Mouse (Mus musculus) MEL (cell line): ENCODE measurements around the gene Mns1. TPM values are rescaled to one million over a fixed set of nuclear protein-coding genes. Genes with fewer than 3 reads are reported as not detected.
"Not testable (repeated sequence)": the region's sequence is repeated elsewhere in the genome, so short reads cannot be mapped to it uniquely, and the experiment has no call there.

Experiments used
- DNase-seq: peaks from one replicate; pipeline ENCODE4 v3.0.0; 2011; ENCODE audit warnings: low read depth, low spot score
- H3K27ac ChIP-seq: 2 replicates; pipeline ENCODE4 v1.5.1; 2012; ENCODE audit warnings: low read depth, mild to moderate bottlenecking, control low read depth, low read length, moderate library complexity; ENCODE audit not compliant: control insufficient read depth
- H3K27me3 ChIP-seq, 2 experiments: fragments of 150-350 bp in 1 of 2; sonication (generic) in 1 of 2; 2 replicates each; pipeline ENCODE4 v1.6.1; 2012; ENCODE audit warnings: low read length in 2 of 2, mild to moderate bottlenecking in 2 of 2, improper control_type of control experiment in 1 of 2, moderate library complexity in 1 of 2; ENCODE audit not compliant: insufficient read depth in 2 of 2, control insufficient read depth in 1 of 2
- H3K36me3 ChIP-seq, 2 experiments: 2 replicates each; pipeline ENCODE4 v1.6.1; 2012 to 2014; ENCODE audit warnings: low read length in 2 of 2, improper control_type of control experiment in 1 of 2, inconsistent platforms in 1 of 2, mild to moderate bottlenecking in 1 of 2; ENCODE audit not compliant: insufficient read depth in 2 of 2, control insufficient read depth in 1 of 2
- H3K4me1 ChIP-seq, 2 experiments: fragments of 150-350 bp in 1 of 2; sonication (generic) in 1 of 2; 2 replicates each; pipeline ENCODE4 v1.6.1; 2012; ENCODE audit warnings: low read length in 2 of 2, improper control_type of control experiment in 1 of 2, mild to moderate bottlenecking in 1 of 2; ENCODE audit not compliant: insufficient read depth in 2 of 2, control insufficient read depth in 1 of 2
- H3K4me3 ChIP-seq, 2 experiments: fragments of 150-350 bp in 1 of 2; sonication (generic) in 1 of 2; 2 replicates each; pipeline ENCODE4 v1.5.1; 2012; ENCODE audit warnings: low read depth in 2 of 2, low read length in 2 of 2, mild to moderate bottlenecking in 2 of 2, moderate library complexity in 2 of 2, control low read depth in 1 of 2, improper control_type of control experiment in 1 of 2; ENCODE audit not compliant: control insufficient read depth in 1 of 2, insufficient read depth in 1 of 2
- H3K79me2 ChIP-seq: 2 replicates; pipeline ENCODE4 v1.6.1; 2012; ENCODE audit warnings: mild to moderate bottlenecking, low read length, moderate library complexity; ENCODE audit not compliant: control insufficient read depth, poor library complexity, insufficient read depth
- H3K9ac ChIP-seq: 2 replicates; pipeline ENCODE4 v1.6.1; 2012; ENCODE audit warnings: low read depth, mild to moderate bottlenecking, control low read depth, low read length, moderate library complexity; ENCODE audit not compliant: control insufficient read depth, poor library complexity, severe bottlenecking
- H3K9me3 ChIP-seq: fragments of 150-350 bp; sonication (generic); replicated peaks from 2 replicates; pipeline ENCODE4 v1.6.1; 2012; ENCODE audit warnings: mild to moderate bottlenecking, low read length, improper control_type of control experiment, moderate library complexity; ENCODE audit not compliant: insufficient read depth
- BHLHE40 ChIP-seq: IDR thresholded peaks from 2 replicates; pipeline ENCODE4 v1.6.1; 2012; ENCODE audit warnings: low read depth, mild to moderate bottlenecking, inconsistent platforms, low read length, improper control_type of control experiment, borderline replicate concordance
- CHD2 ChIP-seq: IDR thresholded peaks from 2 replicates; pipeline ENCODE4 v1.6.1; 2011; ENCODE audit warnings: low read length, improper control_type of control experiment
- ELF1 ChIP-seq: IDR thresholded peaks from 2 replicates; pipeline ENCODE4 v1.6.1; 2014; ENCODE audit warnings: low read depth, mild to moderate bottlenecking, inconsistent platforms, low read length, improper control_type of control experiment, moderate library complexity
- EP300 ChIP-seq, 2 experiments: IDR thresholded peaks; 2 replicates each; pipeline ENCODE4 v1.6.1; 2011; ENCODE audit warnings: improper control_type of control experiment in 2 of 2, low read length in 2 of 2, low read depth in 1 of 2, mild to moderate bottlenecking in 1 of 2
- HCFC1 ChIP-seq: IDR thresholded peaks from 2 replicates; pipeline ENCODE4 v1.6.1; 2012; ENCODE audit warnings: low read depth, mild to moderate bottlenecking, inconsistent platforms, low read length, improper control_type of control experiment, moderate library complexity
- KAT2A ChIP-seq: conservative IDR thresholded peaks from 2 replicates; pipeline ENCODE4 v1.6.1; 2012; ENCODE audit warnings: low read depth, low read length, improper control_type of control experiment, inconsistent platforms
- MAX ChIP-seq: IDR thresholded peaks from 2 replicates; pipeline ENCODE4 v1.6.1; 2011; ENCODE audit warnings: low read length, improper control_type of control experiment
- MAZ ChIP-seq: IDR thresholded peaks from 2 replicates; pipeline ENCODE4 v1.6.1; 2012; ENCODE audit warnings: low read depth, mild to moderate bottlenecking, inconsistent platforms, low read length, improper control_type of control experiment
- MEF2A ChIP-seq: IDR thresholded peaks from 2 replicates; pipeline ENCODE4 v1.6.1; 2014; ENCODE audit warnings: low read depth, mild to moderate bottlenecking, inconsistent platforms, low read length, improper control_type of control experiment; ENCODE audit not compliant: poor library complexity, insufficient replicate concordance, severe bottlenecking; ENCODE audit errors: extremely low read depth
- MXI1 ChIP-seq: IDR thresholded peaks from 2 replicates; pipeline ENCODE4 v1.6.1; 2011; ENCODE audit warnings: mild to moderate bottlenecking, low read depth, low read length, improper control_type of control experiment
- NELFE ChIP-seq: IDR thresholded peaks from 2 replicates; pipeline ENCODE4 v1.6.1; 2011; ENCODE audit warnings: low read depth, low read length, improper control_type of control experiment
- NRF1 ChIP-seq: IDR thresholded peaks from 2 replicates; pipeline ENCODE4 v1.6.1; 2014; ENCODE audit warnings: low read depth, mild to moderate bottlenecking, inconsistent platforms, low read length, improper control_type of control experiment, moderate library complexity; ENCODE audit not compliant: poor library complexity, insufficient read depth, severe bottlenecking
- POLR2AphosphoS2 ChIP-seq: IDR thresholded peaks from 2 replicates; pipeline ENCODE4 v1.6.1; 2011; ENCODE audit warnings: low read length, improper control_type of control experiment
- POLR2AphosphoS5 ChIP-seq: IDR thresholded peaks from 2 replicates; pipeline ENCODE4 v1.6.1; 2012; ENCODE audit warnings: low read depth, borderline replicate concordance, mild to moderate bottlenecking, inconsistent platforms, low read length, moderate library complexity, mixed read lengths
- SMC3 ChIP-seq: IDR thresholded peaks from 2 replicates; pipeline ENCODE4 v1.6.1; 2011; ENCODE audit warnings: low read depth, low read length, improper control_type of control experiment
- USF2 ChIP-seq, 2 experiments: IDR thresholded peaks; 2 replicates each; pipeline ENCODE4 v1.6.1; 2011 to 2012; ENCODE audit warnings: improper control_type of control experiment in 2 of 2, low read length in 2 of 2, borderline replicate concordance in 1 of 2, inconsistent platforms in 1 of 2, low read depth in 1 of 2, mild to moderate bottlenecking in 1 of 2; ENCODE audit not compliant: insufficient read depth in 1 of 2
- ZC3H11A ChIP-seq: IDR thresholded peaks from 2 replicates; pipeline ENCODE4 v1.6.1; 2012; ENCODE audit warnings: low read depth, mild to moderate bottlenecking, inconsistent platforms, low read length, improper control_type of control experiment
- ZKSCAN1 ChIP-seq: IDR thresholded peaks from 2 replicates; pipeline ENCODE4 v1.6.1; 2012; ENCODE audit warnings: low read depth, mild to moderate bottlenecking, inconsistent platforms, low read length, improper control_type of control experiment, moderate library complexity
- ZMIZ1 ChIP-seq: IDR thresholded peaks from 2 replicates; pipeline ENCODE4 v1.6.1; 2012; ENCODE audit warnings: low read depth, mild to moderate bottlenecking, inconsistent platforms, low read length, improper control_type of control experiment, moderate library complexity
- ZNF384 ChIP-seq: IDR thresholded peaks from 2 replicates; pipeline ENCODE4 v1.6.1; 2012; ENCODE audit warnings: low read depth, mild to moderate bottlenecking, inconsistent platforms, low read length, improper control_type of control experiment
- polyA plus RNA-seq, 2 experiments: library from polyadenylated mRNA; stranded (reverse) in 1 of 2; unstranded in 1 of 2; fragments of >175 nt in 1 of 2; fragments of >200 nt in 1 of 2; gene quantifications; 2 replicates each; pipeline versions ENCODE4 v1.2.1 to v1.2.4; 2012; ENCODE audit warnings: low replicate concordance in 2 of 2, low read depth in 1 of 2; ENCODE audit not compliant: insufficient read length in 2 of 2, insufficient read depth in 1 of 2, missing spikeins in 1 of 2
- total RNA-seq: library from RNA; depleted of rRNA; stranded (reverse); fragments of 300-350 nt; gene quantifications from 2 replicates; pipeline ENCODE4 v1.2.3, GENCODE M21; 2012

The Mns1 gene
- total and polyA plus RNA-seq, 3 experiments: 54.0 to 54.8 TPM; not detected in 1

GRCm38 (mm10) chr9:72451111-72451510 is 13.3 kb downstream of the Mns1 start (continued):
- TF ChIP-seq ZKSCAN1 (no peak), ELF1 (no peak), SMC3 (0 out of 2 replicates have a peak, but pooled peaks have one; percentile 13), NRF1 (no peak), HCFC1 (no peak), EP300 (IDR thresholded peaks at IDR 0.05; ENCODE audit: low read depth in 1 of 2, low read length in 2 of 2) (peak; percentile 37 to 67; a peak in 3 of 4 replicates), ZNF384 (no peak), KAT2A (no peak), MAZ (no peak)

GRCm38 (mm10) chr9:72454281-72454680 is 16.5 kb downstream of the Mns1 start:
- not testable (repeated sequence) for H3K79me2 ChIP-seq, H3K27me3 ChIP-seq, H3K4me3 ChIP-seq, H3K9ac ChIP-seq, H3K27ac ChIP-seq, H3K9me3 ChIP-seq, DNase-seq
- TF ChIP-seq MAX: peak; percentile 65
- H3K4me1 ChIP-seq: peaks cover 11 to 14% of the 10 kb centered on the region in 2 experiments
- H3K36me3 ChIP-seq: peaks cover 19 to 50% of the 10 kb centered on the region in 2 experiments

GRCm38 (mm10) chr9:72456374-72456773 is 18.6 kb downstream of the Mns1 start:
- H3K9ac ChIP-seq: no peak overlapping the region
- TF ChIP-seq POLR2AphosphoS5 (no peak), KAT2A (no peak), BHLHE40 (no peak), ZMIZ1 (no peak), MXI1 (no peak), MAX (no peak), ZC3H11A (no peak), NRF1 (no peak), CHD2 (no peak), HCFC1 (no peak), USF2 (IDR thresholded peaks at IDR 0.05; ENCODE audit: borderline replicate concordance in 1 of 2, insufficient read depth in 1 of 2, low read depth in 1 of 2, low read length in 2 of 2) (no peak), MEF2A (no peak), POLR2AphosphoS2 (no peak), NELFE (no peak), MAZ (no peak), ELF1 (no peak)
- peaks cover 22 to 41% of the 10 kb centered on the region in 2 experiments for H3K36me3 ChIP-seq
- no peaks in the 10 kb centered on the region for H3K9me3 ChIP-seq
- no peak overlapping the region for H3K4me3 ChIP-seq
- H3K4me1 ChIP-seq: peaks cover 6 to 9% of the 10 kb centered on the region in 2 experiments
- DNase-seq: no peak
- no peaks in the 10 kb centered on the region for H3K27me3 ChIP-seq
- H3K79me2 ChIP-seq: peaks cover 3% of the 10 kb centered on the region
- no peak overlapping the region for H3K27ac ChIP-seq
